Mouse (Mus musculus): Measurements from ENCODE around the gene Ubox5. TPM values are rescaled to one million over a fixed set of nuclear protein-coding genes. Genes with fewer than 3 reads are reported as not detected.
A peak's percentile ranks its signal among the peaks of the same experiment; 100 is the strongest.
"Not testable (repeated sequence)": the region's sequence is repeated elsewhere in the genome, so short reads cannot be mapped to it uniquely, and the experiment has no call there.

Ubox5 gene
- total RNA-seq, 1 experiment from 2014 or later, result 3.3 TPM

DNA sequence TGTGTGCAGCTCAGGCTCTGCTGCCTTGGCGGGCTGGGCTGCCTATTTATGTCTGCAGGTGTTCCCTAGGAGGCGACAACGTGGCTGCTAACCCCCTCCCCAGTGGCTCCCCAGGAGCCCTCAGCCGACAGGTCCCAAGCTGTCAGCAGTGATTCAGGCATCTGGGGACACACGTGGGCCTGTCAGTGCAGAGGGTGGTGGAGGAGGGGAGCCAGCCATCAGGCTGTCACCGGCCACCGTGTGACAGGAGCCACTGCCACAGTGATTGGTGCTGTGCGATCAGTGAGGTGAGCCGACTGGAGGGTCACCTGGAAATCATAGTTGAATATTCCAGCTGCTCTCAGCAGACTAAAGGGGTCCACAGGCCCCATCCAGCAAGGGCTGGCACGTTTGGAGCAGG is 47.3 kb downstream of the Ubox5 start, which contains the start of gene Avp:
Avp (minus strand) TSS at position 3 of the 400 bp plus-strand sequence.
- ATAC-seq (ENCODE audit: extremely low read depth, insufficient number of reproducible peaks, low FRiP score, poor library complexity, severe bottlenecking), result no peak

DNA sequence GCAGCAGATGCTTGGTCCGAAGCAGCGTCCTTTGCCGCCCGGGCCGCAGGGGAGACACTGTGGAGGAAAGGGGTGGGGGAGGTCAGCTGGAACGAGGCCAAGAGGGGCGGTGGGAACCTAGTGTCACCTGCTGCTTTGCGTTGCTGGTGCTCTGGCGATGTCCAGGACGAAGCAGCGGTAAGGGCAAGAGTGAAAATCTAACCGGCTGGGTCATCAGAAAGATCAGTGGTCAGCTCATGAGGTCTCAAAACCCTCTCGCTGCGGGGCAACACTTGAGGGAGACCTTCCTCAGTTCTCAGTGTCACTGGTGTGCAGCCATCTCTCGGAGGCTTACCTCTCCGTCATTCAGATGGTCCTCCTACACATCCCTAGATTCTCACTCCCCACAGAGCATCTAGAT is 48.6 kb downstream of the Ubox5 start:
- no peak for ATAC-seq (ENCODE audit: extremely low read depth, insufficient number of reproducible peaks, low FRiP score, poor library complexity, severe bottlenecking)

DNA sequence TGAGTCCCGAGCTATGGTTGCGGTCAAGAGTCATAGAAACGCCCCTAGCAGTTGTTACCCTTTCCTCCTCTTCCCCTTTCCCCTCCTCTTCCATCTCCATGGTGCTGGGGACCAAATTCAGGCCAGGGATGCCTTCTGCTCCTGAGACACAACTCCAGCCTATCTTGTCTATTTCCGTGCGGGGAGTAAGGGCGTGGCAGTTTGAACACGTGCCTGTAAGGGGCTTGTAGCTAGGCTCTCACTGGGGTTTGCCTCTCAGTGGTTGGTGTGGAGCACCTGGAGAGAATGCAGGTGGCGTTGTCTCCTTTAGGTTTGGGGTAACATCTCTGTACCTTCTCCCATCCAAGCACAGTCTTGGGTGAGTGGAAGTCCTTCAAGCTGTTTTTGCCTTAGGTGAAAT is 50.0 kb downstream of the Ubox5 start:
- ATAC-seq (ENCODE audit: extremely low read depth, insufficient number of reproducible peaks, low FRiP score, poor library complexity, severe bottlenecking), result no peak

DNA sequence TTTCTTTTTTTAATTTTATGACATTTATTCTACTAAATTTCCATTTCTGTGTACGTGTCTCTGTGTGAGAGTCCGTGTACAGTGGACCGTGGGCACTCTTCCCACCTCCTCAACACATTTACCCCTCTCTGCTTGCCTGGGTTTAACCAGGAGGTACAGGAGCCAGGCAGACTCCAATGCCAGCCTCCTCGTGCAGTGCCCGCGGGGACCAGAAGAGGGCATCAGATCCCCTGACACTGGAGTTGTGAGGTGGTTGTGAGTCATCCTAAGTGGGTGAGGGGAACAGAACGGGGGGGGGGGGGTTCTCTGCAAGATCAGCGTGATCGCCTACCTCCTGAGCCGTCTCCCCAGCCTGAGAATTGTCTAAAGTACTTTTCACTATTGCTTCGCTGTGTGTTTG is 51.7 kb downstream of the Ubox5 start:
- peak; percentile 37; the same call in 1 of the 2 replicates for ATAC-seq (ENCODE audit: extremely low read depth, insufficient number of reproducible peaks, low FRiP score, poor library complexity, severe bottlenecking)

DNA sequence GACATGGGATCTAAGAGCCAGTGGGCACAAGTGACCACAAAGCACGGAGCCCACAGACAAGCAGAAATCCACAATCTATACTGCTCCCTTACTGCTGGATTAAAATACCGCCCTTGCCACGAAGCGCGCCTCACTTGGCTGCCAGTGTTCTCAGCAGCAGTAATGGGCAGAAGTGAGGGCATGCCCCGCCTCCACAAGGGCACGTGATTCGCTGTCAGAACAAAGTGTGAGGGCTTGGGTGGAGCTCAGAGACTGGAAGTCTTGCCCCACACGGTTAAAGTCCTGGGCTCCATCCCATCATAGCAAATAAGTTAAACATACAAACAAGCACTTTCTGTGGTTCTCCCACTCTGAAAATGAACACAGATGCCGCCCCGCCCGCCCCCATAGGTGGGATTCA is 52.2 kb downstream of the Ubox5 start:
- peak; percentile 32; the same call in 1 of the 2 replicates for ATAC-seq (ENCODE audit: extremely low read depth, insufficient number of reproducible peaks, low FRiP score, poor library complexity, severe bottlenecking)

DNA sequence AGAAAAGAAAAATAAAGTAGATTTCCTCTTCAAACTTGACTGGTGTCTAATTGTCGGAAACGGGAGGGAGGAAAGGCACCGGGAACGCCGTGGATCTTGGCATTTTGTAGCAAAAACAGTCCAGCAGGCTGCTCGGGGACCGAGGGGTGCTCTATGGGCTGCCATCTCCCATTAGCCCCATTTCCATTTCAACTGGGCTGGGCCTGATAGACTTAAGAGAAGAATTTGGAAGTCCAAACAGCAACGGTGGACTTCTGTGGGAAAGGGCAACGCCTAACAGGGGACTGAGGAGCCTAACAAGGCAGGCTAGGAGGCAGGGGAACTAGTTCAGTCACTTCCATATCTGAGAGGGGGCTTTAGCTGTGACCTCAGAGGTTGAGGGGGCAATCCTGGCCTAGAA is 52.8 kb downstream of the Ubox5 start:
- ATAC-seq (ENCODE audit: extremely low read depth, insufficient number of reproducible peaks, low FRiP score, poor library complexity, severe bottlenecking), result no peak

- not testable (repeated sequence) for ATAC-seq (ENCODE audit: extremely low read depth, insufficient number of reproducible peaks, low FRiP score, poor library complexity, severe bottlenecking)
Measured at GRCm38 (mm10) chr2:130576564-130576963, 53.3 kb downstream of the Ubox5 start.

GRCm38 (mm10) chr2:130575873-130576272 is 54.0 kb downstream of the Ubox5 start, which contains the start of gene Oxt:
TSS of gene Oxt (plus strand) at chr2:130576173.
- ATAC-seq (ENCODE audit: extremely low read depth, insufficient number of reproducible peaks, low FRiP score, poor library complexity, severe bottlenecking), result no peak

- no peak for ATAC-seq (ENCODE audit: extremely low read depth, insufficient number of reproducible peaks, low FRiP score, poor library complexity, severe bottlenecking)
Measured at GRCm38 (mm10) chr2:130574960-130575359, 54.9 kb downstream of the Ubox5 start.

DNA sequence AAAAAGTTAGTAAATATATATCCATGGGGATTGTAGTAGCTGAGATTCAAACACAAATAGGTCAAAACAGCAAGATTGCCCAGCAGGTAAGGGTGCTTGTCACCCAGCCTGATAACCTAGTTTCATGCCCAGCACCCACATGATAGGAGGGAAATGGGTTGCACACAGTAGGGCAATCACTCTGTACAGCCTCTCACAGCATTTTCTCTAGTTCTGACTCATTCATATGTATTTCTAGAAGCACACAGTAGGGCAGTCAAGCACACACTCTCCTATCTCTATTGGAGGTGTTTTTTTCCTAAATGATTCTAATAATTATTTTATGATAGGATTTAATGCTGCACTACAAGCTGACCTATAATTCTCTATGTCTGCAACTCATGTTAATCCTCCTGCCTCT is 59.9 kb downstream of the Ubox5 start:
- no peak for ATAC-seq (ENCODE audit: extremely low read depth, insufficient number of reproducible peaks, low FRiP score, poor library complexity, severe bottlenecking)

DNA sequence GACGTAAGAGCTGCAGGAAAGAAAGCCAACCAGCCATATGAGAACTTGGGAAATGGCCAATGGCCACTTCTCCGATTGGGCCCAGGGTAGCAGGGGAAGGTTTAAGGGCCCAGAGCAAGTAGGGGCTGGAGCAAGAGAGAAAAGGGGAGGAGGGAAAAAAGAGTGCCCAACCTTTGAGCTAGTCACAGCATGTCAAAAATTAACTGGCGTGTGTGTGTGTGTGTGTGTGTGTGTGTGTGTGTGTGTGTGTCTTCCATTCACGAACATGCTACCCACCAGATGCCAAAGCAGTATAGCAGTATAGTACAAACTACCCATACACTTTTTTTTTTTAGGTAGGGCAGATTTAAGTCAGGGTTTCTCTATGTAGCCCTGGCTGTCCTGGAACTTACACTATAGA is 60.9 kb downstream of the Ubox5 start:
- no peak for ATAC-seq (ENCODE audit: extremely low read depth, insufficient number of reproducible peaks, low FRiP score, poor library complexity, severe bottlenecking)

DNA sequence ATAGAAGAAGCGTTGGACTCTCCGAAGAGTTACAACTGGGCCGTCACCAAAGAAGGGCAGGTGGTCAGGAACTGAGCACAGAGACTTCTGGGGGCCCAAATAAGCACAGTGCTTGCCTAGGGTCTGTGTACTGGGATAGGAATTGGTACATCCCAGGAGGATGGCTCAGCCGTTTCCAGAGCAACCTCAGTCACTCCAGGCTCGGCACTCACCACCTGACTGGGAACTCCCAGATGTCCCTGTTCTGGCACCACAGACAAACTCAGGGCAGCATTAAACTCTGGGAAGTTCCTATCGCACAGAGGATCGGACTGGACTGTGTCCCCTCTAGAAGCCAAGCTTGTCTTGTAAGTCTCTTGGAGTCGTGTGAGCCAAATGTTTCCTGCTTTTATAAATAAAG is 64.9 kb downstream of the Ubox5 start:
- no peak for ATAC-seq (ENCODE audit: extremely low read depth, insufficient number of reproducible peaks, low FRiP score, poor library complexity, severe bottlenecking)

DNA sequence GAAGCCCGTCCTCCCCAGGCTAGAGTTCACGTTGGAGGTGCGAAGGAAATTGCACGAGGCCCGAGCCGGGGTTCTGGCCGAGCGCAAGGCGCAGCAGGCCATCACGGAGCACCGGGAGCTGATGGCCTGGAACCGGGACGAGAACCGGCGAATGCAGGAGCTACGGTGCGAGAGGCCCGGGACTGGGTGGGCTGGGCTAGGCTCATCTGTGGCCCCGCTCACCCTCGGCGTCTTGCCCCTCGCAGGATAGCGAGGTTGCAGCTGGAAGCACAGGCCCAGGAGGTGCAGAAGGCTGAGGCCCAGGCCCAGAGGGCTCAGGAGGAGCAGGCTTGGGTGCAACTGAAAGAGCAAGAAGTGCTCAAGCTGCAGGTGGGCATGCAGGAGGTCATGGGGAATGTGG is 65.8 kb downstream of the Ubox5 start:
- ATAC-seq (ENCODE audit: extremely low read depth, insufficient number of reproducible peaks, low FRiP score, poor library complexity, severe bottlenecking), result no peak

DNA sequence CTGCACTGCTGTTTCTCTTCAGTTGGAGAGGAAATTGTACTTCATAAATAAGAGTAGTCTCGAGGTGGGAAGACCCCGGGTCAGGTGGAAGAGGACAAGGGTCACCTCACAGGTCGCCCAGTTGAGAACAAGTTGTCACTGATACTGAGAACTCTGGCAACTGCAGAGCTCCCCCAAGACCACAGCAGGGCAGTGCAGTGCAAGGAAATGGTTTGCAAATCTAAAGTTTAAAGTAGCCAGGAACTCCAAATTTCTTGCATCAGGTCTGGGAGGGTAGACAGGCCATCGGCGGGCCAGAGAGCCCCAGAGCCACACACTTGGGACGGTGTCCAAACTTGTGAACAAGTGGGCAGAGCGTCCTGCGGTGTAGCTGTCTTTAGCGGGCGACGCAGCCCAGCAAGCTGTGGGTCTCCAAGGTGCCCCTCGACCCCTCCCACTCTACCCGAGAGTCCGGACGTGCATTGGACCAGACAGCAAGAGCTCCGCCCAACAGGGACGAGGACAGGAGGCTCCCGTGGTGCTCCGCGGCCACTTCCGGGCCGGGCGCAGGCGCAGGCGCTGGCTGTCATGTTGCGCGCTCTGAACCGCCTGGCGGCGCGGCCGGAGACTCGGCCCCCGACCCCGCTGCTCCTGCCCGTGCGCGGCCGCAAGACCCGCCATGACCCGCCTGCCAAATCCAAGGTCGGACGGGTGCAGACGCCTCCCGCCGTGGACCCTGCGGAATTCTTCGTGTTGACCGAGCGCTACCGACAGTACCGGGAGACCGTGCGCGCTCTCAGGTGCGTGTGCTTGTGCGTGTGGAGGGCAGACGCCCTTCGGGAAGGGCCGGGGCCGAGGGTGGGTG is 66.4 kb downstream of the Ubox5 start, which contains the start of gene Mrps26:
Mrps26 (plus strand) TSS at position 531 of the 844 bp plus-strand sequence.
- ATAC-seq (ENCODE audit: extremely low read depth, insufficient number of reproducible peaks, low FRiP score, poor library complexity, severe bottlenecking), result peak; percentile 91

DNA sequence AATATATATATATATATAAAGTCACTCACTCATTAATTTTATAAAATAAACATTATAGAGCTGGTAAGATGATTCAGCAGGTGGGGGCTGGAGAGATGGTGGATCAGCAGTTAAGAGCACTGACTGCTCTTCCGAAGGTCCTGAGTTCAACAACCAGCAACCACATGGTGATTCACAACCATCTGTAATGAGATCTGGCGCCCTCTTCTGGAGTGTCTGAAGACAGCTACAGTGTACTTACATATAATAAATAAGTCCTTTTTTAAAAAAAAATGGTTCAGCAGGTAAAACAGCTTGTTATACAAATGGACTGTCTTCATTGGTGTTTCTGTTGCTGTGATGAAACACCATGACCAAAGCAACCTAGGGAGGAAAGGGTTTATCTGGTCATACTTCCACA is 71.8 kb downstream of the Ubox5 start:
- ATAC-seq (ENCODE audit: extremely low read depth, insufficient number of reproducible peaks, low FRiP score, poor library complexity, severe bottlenecking), result no peak

GRCm38 (mm10) chr2:130557462-130557861 is 72.4 kb downstream of the Ubox5 start:
- ATAC-seq (ENCODE audit: extremely low read depth, insufficient number of reproducible peaks, low FRiP score, poor library complexity, severe bottlenecking), result no peak

GRCm38 (mm10) chr2:130556292-130556691 is 73.5 kb downstream of the Ubox5 start:
- no peak for ATAC-seq (ENCODE audit: extremely low read depth, insufficient number of reproducible peaks, low FRiP score, poor library complexity, severe bottlenecking)

DNA sequence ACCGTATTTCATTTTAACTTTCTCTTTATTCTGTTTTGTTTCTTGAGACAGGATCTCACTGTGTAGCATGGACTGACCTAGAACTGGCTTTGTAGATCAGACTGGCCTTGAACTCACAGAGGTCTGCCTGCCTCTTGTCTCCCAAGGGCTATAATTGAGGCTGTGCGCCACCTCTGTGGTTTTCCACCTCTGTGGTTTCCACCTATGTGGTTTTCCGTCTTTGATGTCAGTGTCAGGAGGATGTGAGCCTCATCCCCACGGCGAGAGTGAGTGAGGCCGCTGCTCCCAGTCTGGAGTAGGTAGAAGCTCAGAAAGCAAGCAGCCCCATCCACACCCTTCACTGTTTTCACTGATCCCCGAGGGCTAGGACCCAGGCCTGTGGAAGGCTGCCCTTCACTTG is 75.0 kb downstream of the Ubox5 start:
- ATAC-seq (ENCODE audit: extremely low read depth, insufficient number of reproducible peaks, low FRiP score, poor library complexity, severe bottlenecking), result no peak

DNA sequence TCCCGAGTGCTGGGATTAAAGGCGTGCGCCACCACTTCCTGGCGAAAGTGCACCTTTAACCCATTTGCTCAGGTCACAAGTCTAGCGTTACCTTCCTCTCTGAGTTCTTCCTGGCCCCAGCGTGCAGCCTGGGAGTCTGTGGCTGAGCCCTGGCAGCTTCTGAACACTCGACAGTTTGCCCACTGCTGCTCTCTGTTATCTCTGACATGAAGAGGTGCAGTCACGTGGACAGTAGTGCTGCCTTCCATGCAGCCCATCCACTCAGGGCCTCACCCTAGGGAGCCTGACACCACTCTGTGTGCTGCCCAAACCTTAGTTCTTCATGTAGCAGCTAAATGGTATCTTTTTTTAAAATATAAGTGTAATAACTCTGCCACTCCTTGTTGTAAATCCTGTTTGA is 82.9 kb downstream of the Ubox5 start:
- ATAC-seq (ENCODE audit: extremely low read depth, insufficient number of reproducible peaks, low FRiP score, poor library complexity, severe bottlenecking), result no peak

- peak; percentile 56; the same call in 1 of the 2 replicates for ATAC-seq (ENCODE audit: extremely low read depth, insufficient number of reproducible peaks, low FRiP score, poor library complexity, severe bottlenecking)
Measured at GRCm38 (mm10) chr2:130540266-130540665, 89.6 kb downstream of the Ubox5 start.
